Mouse (Mus musculus): ENCODE measurements around the gene Ccdc9b. TPM values are rescaled to one million over a fixed set of nuclear protein-coding genes. Genes with fewer than 3 reads are reported as not detected.

Ccdc9b gene
- polyA plus RNA-seq, 1 experiment from 2014 or later, result 0.33 TPM

DNA sequence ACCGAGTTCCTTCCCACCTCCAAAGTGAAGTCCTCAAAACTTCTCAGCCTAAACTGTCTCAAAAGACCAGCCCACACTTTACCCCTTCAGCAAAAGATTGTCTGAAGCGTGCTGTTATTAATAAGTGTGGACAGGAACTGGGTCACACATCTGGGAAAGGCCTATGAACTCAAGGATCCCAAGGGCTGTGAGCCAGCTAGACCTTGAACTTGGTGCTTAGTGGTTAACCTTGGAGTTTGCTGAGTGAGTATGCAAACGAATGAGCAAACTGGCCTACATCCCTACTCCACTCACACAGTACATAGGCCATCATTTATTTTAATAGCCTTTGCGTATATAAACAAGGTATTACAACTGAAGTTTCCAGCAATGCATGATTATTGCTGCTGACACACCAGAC, 37.0 kb downstream of the Ccdc9b start:
- Histone ChIP-seq H3K27ac (no peak overlapping the region), H3K79me2 (ENCODE audit: inconsistent target) (peaks cover 15% of the 10 kb centered on the region; the same call in 1 of the 2 replicates), H3K36me3 (ENCODE audit: inconsistent target) (peaks cover 28% of the 10 kb centered on the region; the same call in 1 of the 2 replicates), H3K4me3 (ENCODE audit: inconsistent target) (no peak overlapping the region)
- WGBS (ENCODE audit: missing documents), result 93% methylated on average over 4 of the region's 4 CpGs

DNA sequence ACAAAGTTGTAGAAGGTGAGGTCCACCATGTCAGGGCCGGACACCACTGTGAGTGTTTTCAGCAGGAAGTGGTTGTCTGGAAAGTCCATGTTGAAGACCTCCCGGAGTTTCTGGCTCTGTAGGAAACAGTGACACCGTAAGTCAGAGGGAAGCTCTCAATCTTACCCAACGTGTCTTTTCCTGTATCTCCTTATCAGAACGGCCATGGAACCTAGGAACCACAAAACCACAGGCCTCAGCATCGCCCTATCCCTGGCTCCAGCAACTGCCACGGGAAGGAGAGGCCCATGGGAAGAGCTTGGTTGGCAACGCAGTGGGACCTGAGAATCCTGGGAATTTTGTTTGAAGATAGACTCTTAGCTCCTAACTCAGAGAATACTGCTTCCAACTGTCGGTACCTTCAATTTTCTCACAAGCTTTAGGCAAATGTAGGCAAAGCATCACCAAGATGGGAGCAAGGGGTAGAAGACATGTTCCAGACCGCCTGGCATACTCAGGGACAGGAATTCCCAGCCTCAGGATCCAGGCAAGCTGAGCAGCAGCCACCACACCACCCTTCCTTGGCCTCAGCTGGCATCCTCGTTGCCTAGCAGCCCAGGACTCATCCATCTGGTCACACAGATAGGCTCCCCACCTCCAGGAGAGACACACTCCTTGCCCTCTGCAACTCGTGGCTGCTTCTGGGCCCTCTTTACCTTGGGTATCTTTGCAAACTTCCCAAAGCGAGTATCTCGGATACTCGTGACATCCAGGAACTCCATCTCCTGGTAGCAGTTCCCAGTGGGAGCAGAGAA, 38.6 kb downstream of the Ccdc9b start:
- 70% methylated on average over 15 of the region's 15 CpGs for whole genome bisulfite sequencing (ENCODE audit: missing documents)
- peaks cover 15% of the 10 kb centered on the region; the same call in 1 of the 2 replicates for H3K79me2 ChIP-seq (ENCODE audit: inconsistent target)
- H3K27ac ChIP-seq, result no peak overlapping the region
- no peak overlapping the region for H3K4me3 ChIP-seq (ENCODE audit: inconsistent target)
- peaks cover 42% of the 10 kb centered on the region for H3K36me3 ChIP-seq (ENCODE audit: inconsistent target)

DNA sequence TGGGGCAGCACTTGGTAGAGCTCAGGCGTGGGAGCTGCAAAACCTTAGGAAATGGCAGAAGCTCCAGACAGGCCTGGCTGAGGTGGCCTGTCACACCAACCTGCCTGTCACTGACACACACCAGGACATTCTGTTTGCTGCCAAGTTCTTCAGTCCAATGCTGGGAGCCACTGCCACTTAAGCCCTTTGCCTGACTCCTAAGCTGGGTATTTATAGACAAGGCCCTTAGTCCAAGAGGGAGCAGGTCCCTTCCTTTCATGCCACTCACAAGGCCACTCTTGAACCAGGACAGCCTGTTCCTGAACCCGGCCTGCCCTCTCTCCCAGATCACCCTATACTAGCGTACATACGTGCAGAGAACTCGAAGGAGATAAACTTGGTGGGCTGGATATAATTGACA, 45.8 kb downstream of the Ccdc9b start:
- Histone ChIP-seq H3K36me3 (ENCODE audit: inconsistent target) (peaks cover 48% of the 10 kb centered on the region), H3K4me3 (ENCODE audit: inconsistent target) (no peak overlapping the region), H3K27ac (no peak overlapping the region), H3K79me2 (ENCODE audit: inconsistent target) (no peaks in the 10 kb centered on the region)
- WGBS (ENCODE audit: missing documents), result 82% methylated on average over 5 of the region's 5 CpGs

DNA sequence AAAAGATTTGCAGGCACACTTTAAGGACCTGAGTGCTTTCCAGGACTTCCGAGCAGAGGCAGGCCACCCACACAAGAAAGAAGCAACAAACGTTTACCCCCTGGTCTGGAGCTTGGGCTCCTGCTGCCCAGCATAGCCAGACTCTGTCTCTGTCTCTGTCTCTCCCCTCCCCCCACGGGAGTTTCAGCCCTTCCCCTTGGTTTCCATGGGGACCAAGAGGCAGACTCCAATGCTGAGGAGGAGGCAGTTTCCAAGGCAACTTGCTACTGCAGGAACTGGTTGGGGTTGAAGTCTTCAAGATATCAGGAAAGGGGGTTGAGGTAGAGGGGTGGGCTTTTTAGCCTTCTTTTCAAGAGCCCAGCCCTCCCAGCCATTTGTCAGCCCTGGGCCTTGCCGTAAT, 48.2 kb downstream of the Ccdc9b start:
- no peaks in the 10 kb centered on the region for H3K79me2 ChIP-seq (ENCODE audit: inconsistent target)
- H3K4me3 ChIP-seq (ENCODE audit: inconsistent target), result no peak overlapping the region
- H3K27ac ChIP-seq, result no peak overlapping the region
- H3K36me3 ChIP-seq (ENCODE audit: inconsistent target), result peaks cover 36% of the 10 kb centered on the region
- 74% methylated on average over 4 of the region's 4 CpGs for WGBS (ENCODE audit: missing documents)

DNA sequence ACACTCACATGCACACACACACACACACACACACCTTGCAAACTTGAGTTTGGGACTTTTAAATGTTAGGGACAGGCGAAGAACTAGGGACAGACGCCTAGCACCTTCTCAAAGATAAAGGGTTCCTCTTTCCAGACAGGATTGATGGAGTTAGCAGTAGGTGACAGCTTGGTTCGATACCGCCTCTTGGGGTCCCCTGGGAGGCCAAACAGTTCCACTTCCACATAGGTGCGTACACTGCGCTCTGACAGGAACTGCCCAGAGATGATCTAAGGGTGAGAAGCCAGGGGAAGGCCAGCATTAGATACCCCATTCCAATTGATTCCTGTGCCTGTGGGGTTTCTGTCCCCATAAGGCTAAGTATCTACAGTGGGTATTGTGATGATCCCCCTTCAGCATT, 48.8 kb downstream of the Ccdc9b start:
- Histone ChIP-seq H3K4me3 (ENCODE audit: inconsistent target) (no peak overlapping the region), H3K36me3 (ENCODE audit: inconsistent target) (peaks cover 34% of the 10 kb centered on the region), H3K27ac (no peak overlapping the region), H3K79me2 (ENCODE audit: inconsistent target) (no peaks in the 10 kb centered on the region)
- WGBS (ENCODE audit: missing documents), result 97% methylated on average over 6 of the region's 6 CpGs

DNA sequence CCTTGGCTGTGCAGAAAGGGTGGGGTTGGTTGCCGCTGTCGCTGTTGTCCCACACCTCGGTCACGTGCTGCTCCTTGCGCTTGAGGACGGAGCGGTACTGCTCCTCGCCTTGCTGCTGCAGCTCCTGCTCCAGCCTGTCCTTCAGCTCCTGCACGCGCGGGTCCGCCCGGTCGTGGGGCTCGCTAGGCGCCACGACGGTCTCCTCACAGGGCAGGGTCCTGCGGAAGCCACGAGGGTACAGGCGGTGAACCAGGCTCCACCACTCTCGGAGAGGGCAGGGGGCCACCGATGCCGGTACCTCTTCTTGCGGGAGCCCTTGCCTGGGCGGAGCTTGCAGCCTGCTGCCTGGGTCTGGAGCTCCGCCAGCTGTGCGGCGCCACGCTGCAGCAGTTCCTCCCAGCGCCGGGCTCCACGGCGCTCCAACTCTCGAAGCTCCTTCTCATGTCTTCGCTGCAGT, 51.4 kb downstream of the Ccdc9b start:
- WGBS (ENCODE audit: missing documents), result 40% methylated on average over 36 of the region's 36 CpGs
- H3K27ac ChIP-seq, result no peak overlapping the region
- peaks cover 10% of the 10 kb centered on the region; the same call in 1 of the 2 replicates for H3K36me3 ChIP-seq (ENCODE audit: inconsistent target)
- H3K79me2 ChIP-seq (ENCODE audit: inconsistent target), result no peaks in the 10 kb centered on the region
- no peak overlapping the region for H3K4me3 ChIP-seq (ENCODE audit: inconsistent target)

DNA sequence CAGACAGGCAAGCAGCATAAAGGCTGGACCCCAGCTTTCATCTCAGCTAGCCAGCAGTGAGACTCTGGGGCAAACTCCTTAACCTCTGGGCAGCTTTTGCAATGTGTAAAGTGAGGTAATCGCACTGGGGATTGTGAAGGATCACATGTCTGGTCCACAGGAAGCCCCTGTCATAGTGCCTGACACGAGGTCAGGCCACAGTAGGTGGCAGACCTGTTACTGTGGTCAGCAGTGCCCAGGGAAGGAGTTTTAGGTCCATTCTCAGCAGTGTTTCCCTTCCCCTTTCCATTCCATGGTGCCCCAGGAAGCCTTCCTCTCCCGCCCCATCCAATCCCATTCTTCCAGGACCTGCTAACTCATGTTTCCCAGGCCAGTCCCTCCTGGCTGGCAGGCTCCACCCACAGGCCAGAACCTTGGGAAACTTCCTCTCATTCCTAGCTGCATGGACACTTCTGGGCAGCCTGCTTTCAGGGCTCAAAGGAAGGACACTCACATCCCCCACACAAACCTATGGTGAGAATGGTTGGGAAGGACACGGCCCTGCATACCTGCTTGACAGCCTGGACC, 52.7 kb downstream of the Ccdc9b start:
- Histone ChIP-seq H3K79me2 (ENCODE audit: inconsistent target) (no peaks in the 10 kb centered on the region), H3K27ac (no peak overlapping the region), H3K36me3 (ENCODE audit: inconsistent target) (0 out of 2 replicates have a peak, but pooled peaks cover 4% of the 10 kb centered on the region), H3K4me3 (ENCODE audit: inconsistent target) (no peak overlapping the region)
- WGBS (ENCODE audit: missing documents), result 54% methylated on average over 4 of the region's 4 CpGs

DNA sequence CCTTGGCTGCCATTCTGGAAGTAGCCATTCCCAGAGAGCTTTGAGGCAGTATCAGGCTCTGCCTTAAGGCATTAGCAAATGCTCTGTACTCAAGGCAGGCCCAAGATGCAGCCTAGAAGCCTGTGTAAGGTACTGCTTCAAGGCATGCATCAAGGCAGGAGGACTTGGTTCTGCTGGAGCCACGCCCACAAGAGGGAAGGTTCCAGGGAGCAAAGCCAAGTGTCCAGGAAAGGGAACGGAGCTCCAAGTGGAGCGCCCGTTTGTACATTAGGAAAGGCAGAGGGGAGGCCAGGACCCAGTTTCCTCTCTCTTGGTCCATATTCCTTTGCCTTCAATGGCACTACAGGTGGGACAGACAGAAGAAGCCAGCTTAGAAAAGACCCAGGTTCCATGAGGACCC, 54.0 kb downstream of the Ccdc9b start:
- no peak overlapping the region for H3K4me3 ChIP-seq (ENCODE audit: inconsistent target)
- WGBS (ENCODE audit: missing documents), result 92% methylated on average over 4 of the region's 4 CpGs
- H3K79me2 ChIP-seq (ENCODE audit: inconsistent target), result no peaks in the 10 kb centered on the region
- 0 out of 2 replicates have a peak, but pooled peaks cover 4% of the 10 kb centered on the region for H3K36me3 ChIP-seq (ENCODE audit: inconsistent target)
- H3K27ac ChIP-seq, result no peak overlapping the region

DNA sequence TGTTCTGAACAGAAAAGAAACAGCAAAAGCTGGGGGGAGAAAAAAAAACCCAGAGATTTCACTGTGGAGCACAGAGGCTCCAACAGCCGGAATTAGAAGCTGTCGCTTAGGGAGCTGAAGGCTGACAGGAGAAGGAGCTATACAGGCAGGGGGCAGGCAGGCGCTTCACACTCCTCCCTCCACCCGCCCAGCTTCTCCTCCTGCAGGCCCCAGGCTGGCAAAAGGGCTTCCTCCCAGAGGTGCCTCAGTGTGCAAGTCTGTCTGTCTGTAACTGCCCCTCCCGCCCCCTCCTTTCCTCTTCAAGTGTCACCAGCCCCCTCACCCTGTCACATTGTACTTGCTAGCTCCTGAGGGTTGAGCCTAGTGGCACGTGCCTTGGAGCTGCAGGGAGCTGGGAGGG, 56.0 kb downstream of the Ccdc9b start:
- Histone ChIP-seq H3K4me3 (ENCODE audit: inconsistent target) (no peak overlapping the region), H3K36me3 (ENCODE audit: inconsistent target) (0 out of 2 replicates have a peak, but pooled peaks cover 4% of the 10 kb centered on the region), H3K27ac (no peak overlapping the region), H3K79me2 (ENCODE audit: inconsistent target) (no peaks in the 10 kb centered on the region)
- WGBS (ENCODE audit: missing documents), result 31% methylated on average over 4 of the region's 6 CpGs

Other genes starting within 250 kb of the Ccdc9b start
- gene Bmf, start 213.0 kb downstream of the Ccdc9b start, polyA plus RNA-seq (2018), result 1.3 to 13.0 TPM (median 5.3 TPM) in 3 replicates
- 2.2 to 9.4 TPM (median 7.8 TPM) in 3 replicates for gene Bub1b, start 164.4 kb downstream of the Ccdc9b start, polyA plus RNA-seq (2018)
- not detected in 3 replicates for gene Pak6, start 99.4 kb downstream of the Ccdc9b start, polyA plus RNA-seq (2018)
- gene Ankrd63, start 58.7 kb downstream of the Ccdc9b start, polyA plus RNA-seq (2018), result not detected in 3 replicates
- gene Plcb2, start 34.2 kb downstream of the Ccdc9b start, polyA plus RNA-seq (2018), result 9.8 to 23.1 TPM (median 22.2 TPM) in 3 replicates
- gene Inafm2, start 16.9 kb downstream of the Ccdc9b start, polyA plus RNA-seq (2018), result 5.4 to 9.2 TPM (median 8.2 TPM) in 3 replicates
- not detected in 3 replicates for gene Phgr1, start 10.1 kb upstream of the Ccdc9b start, polyA plus RNA-seq (2018)
- gene Disp2, start 17.1 kb upstream of the Ccdc9b start, polyA plus RNA-seq (2018), result not detected in 3 replicates
- 1.0 to 14.5 TPM (median 7.1 TPM) in 3 replicates for gene Knstrn, start 51.3 kb upstream of the Ccdc9b start, polyA plus RNA-seq (2018)
- 20.1 to 26.7 TPM (median 23.1 TPM) in 3 replicates for gene Ivd, start 99.3 kb upstream of the Ccdc9b start, polyA plus RNA-seq (2018)
- gene Bahd1, start 137.7 kb upstream of the Ccdc9b start, polyA plus RNA-seq (2018), result 20.7 to 31.5 TPM (median 27.2 TPM) in 3 replicates
- 17.8 to 32.1 TPM (median 29.0 TPM) in 3 replicates for gene Chst14, start 163.8 kb upstream of the Ccdc9b start, polyA plus RNA-seq (2018)